Mouse (Mus musculus): ENCODE measurements around the gene Sox5.

GRCm38 (mm10) chr6:144309171-144309570 is 472.6 kb downstream of the Sox5 start:
- TF ChIP-seq CTCF (IDR thresholded peaks at IDR 0.05; ENCODE audit: borderline replicate concordance, insufficient read depth, low read length), result no peak
- no peak for TF ChIP-seq POLR2A (IDR thresholded peaks at IDR 0.05; ENCODE audit: low read depth, low read length)

Data from embryonic fibroblast, embryonic 13.5 days (primary cell).